In genomic region chr2:167852582-167852981, GRCm38 (mm10) we compare ENCODE assay signal across 10 mouse cellular contexts.
DNase-seq lines count a peak whose midpoint lies in the region; ATAC-seq lines count a peak whose summit lies in the region.
"Had no signal": no experiment of that assay in that cellular context is flagged by ENCODE, and none has a peak within 500 bp of the region (broad histone marks: within the 10 kb centered on the region; RNA-seq: fewer than 3 reads in every experiment).

No protein-coding gene starts in this region.

- H3K36me3 ChIP-seq in midbrain, embryonic 10.5 days, result no peaks in the 10 kb centered on the region
- no peaks in the 10 kb centered on the region for H3K36me3 ChIP-seq in midbrain, embryonic 13.5 days
- no peaks in the 10 kb centered on the region for H3K36me3 ChIP-seq in kidney, embryonic 15.5 days

- peak; percentile 81 for DNase-seq in gastrocnemius, postnatal 25 days
- DNase-seq in gastrocnemius, postnatal 10 days, result no peak
- no peak for DNase-seq in midbrain, embryonic 10.5 days (ENCODE audit: low spot score)
- DNase-seq in frontal cortex, postnatal 14 days (ENCODE audit: low spot score in 2 of 2), result no peak
- DNase-seq in thymus, adult 18-20 months, result no peak
- DNase-seq: B cell, adult 2 months; thymus, postnatal 4 days had no signal

- 84% methylated on average over 9 of the region's 9 CpGs for WGBS in midbrain, embryonic 10.5 days
- 81% methylated on average over 9 of the region's 9 CpGs for WGBS in midbrain, embryonic 13.5 days
- 59% methylated on average over 9 of the region's 9 CpGs for WGBS in kidney, embryonic 15.5 days

- no peak overlapping the region for H3K4me3 ChIP-seq in midbrain, embryonic 10.5 days
- no peak overlapping the region for H3K4me3 ChIP-seq in midbrain, embryonic 13.5 days (replicated peaks)
- no peak overlapping the region for H3K4me3 ChIP-seq in kidney, embryonic 15.5 days (replicated peaks)

- peaks cover 16% of the 10 kb centered on the region for H3K4me1 ChIP-seq in midbrain, embryonic 10.5 days
- H3K4me1 ChIP-seq in midbrain, embryonic 13.5 days (replicated peaks), result no peaks in the 10 kb centered on the region
- H3K4me1 ChIP-seq in kidney, embryonic 15.5 days, result peaks cover 61% of the 10 kb centered on the region

- H3K9me3 ChIP-seq in midbrain, embryonic 10.5 days (replicated peaks), result no peaks in the 10 kb centered on the region
- H3K9me3 ChIP-seq in midbrain, embryonic 13.5 days, result no peaks in the 10 kb centered on the region
- H3K9me3 ChIP-seq in kidney, embryonic 15.5 days (replicated peaks), result no peaks in the 10 kb centered on the region

- ATAC-seq in midbrain, embryonic 13.5 days, result no peak
- ATAC-seq in kidney, embryonic 15.5 days (replicated peaks; ENCODE audit: low FRiP score), result no peak
- ATAC-seq in erythroblast, adult 5-6 weeks (replicated peaks; ENCODE audit: low FRiP score, poor library complexity, severe bottlenecking), result no peak

- no peak overlapping the region for H3K4me2 ChIP-seq in midbrain, embryonic 13.5 days (replicated peaks)
- H3K4me2 ChIP-seq in kidney, embryonic 15.5 days, result no peak overlapping the region

- H3K27me3 ChIP-seq in midbrain, embryonic 10.5 days (ENCODE audit: low read depth, poor library complexity, severe bottlenecking), result no peaks in the 10 kb centered on the region; the same call in 1 of the 2 replicates
- H3K27me3 ChIP-seq in midbrain, embryonic 13.5 days, result no peaks in the 10 kb centered on the region
- H3K27me3 ChIP-seq in kidney, embryonic 15.5 days, result no peaks in the 10 kb centered on the region

- H3K9ac ChIP-seq in midbrain, embryonic 13.5 days (replicated peaks), result no peak overlapping the region
- no peak overlapping the region for H3K9ac ChIP-seq in kidney, embryonic 15.5 days

- 0 out of 2 replicates have a peak overlapping the region, but pooled peaks have one; percentile 58 for H3K27ac ChIP-seq in midbrain, embryonic 10.5 days (replicated peaks)
- no peak overlapping the region for H3K27ac ChIP-seq in midbrain, embryonic 13.5 days
- H3K27ac ChIP-seq in kidney, embryonic 15.5 days, result 0 out of 2 replicates have a peak overlapping the region, but pooled peaks have one; percentile 74
